Mouse (Mus musculus): ENCODE data around the gene Fbxo24. TPM values are rescaled to one million over a fixed set of nuclear protein-coding genes. Genes with fewer than 3 reads are reported as not detected.

The Fbxo24 gene
- total RNA-seq, 1 experiment: 1.1 TPM

- H3K9me3 ChIP-seq (ENCODE audit: control insufficient read depth, insufficient read depth, low read depth, low read length): no peaks in the 10 kb centered on the region
- TF ChIP-seq ZC3H11A (IDR thresholded peaks at IDR 0.05; ENCODE audit: borderline replicate concordance, low read depth, low read length) (no peak), CHD2 (IDR thresholded peaks at IDR 0.05; ENCODE audit: low read depth, low read length) (no peak), MAFK (IDR thresholded peaks at IDR 0.05; ENCODE audit: insufficient read depth, low read depth, low read length) (no peak), HCFC1 (IDR thresholded peaks at IDR 0.05; ENCODE audit: borderline replicate concordance, insufficient read depth, low read length) (no peak), ZNF384 (IDR thresholded peaks at IDR 0.05; ENCODE audit: low read depth, low read length) (no peak)
- peaks cover 5% of the 10 kb centered on the region; the same call in 1 of the 2 replicates for H3K36me3 ChIP-seq (ENCODE audit: control insufficient read depth, insufficient read depth, low read length, poor library complexity, severe bottlenecking)
- DNase-seq (ENCODE audit: low read depth, low spot score): no peak
- peak overlapping the region in 1 of 2 experiments; percentile 93; a peak in 1 of 4 replicates for H3K4me3 ChIP-seq (ENCODE audit: insufficient read depth in 1 of 2, low read depth in 1 of 2, low read length in 2 of 2, poor library complexity in 1 of 2, severe bottlenecking in 1 of 2)
- H3K27ac ChIP-seq (ENCODE audit: insufficient read depth, low read depth, low read length, poor library complexity, severe bottlenecking): peak overlapping the region; percentile 13; the same call in 1 of the 2 replicates
- in situ Hi-C loops (cut with MboI; ENCODE audit: low sequenced_read_pairs in 2 of 2, unreplicated experiment in 2 of 2): no loop called here
- peaks cover 0 to 18% of the 10 kb centered on the region in 2 experiments; a peak in 2 of 4 replicates for H3K4me1 ChIP-seq (ENCODE audit: control insufficient read depth in 2 of 2, insufficient read depth in 2 of 2, low read length in 2 of 2, poor library complexity in 1 of 2)
- H3K9ac ChIP-seq (ENCODE audit: insufficient read depth, low read depth, low read length, poor library complexity, severe bottlenecking): no peak overlapping the region; the same call in 1 of the 2 replicates
These were observed 30.5 kb downstream of the Fbxo24 start for GRCm38 (mm10) chr5:137598100-137598826.

DNA sequence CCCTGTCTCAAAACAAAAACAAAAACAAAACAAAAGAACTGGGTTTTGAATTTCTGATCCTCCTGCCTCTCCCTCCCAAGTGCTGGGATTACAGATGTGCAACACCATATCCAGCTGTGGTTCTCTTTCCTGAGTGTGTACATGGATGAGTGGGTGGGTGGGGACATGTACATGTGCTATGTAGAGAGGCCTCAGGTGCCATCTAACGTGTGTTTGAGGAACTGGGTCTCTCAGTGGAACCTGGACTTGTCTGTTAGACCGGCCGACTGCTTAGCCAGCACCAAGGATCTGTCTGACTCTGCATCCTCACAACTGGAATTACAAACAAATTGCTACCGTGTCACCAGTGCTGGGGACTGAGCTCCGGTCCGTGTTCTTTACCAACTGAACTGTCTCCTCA, 31.2 kb downstream of the Fbxo24 start:
- H3K4me3 ChIP-seq (ENCODE audit: insufficient read depth in 1 of 2, low read depth in 1 of 2, low read length in 2 of 2, poor library complexity in 1 of 2, severe bottlenecking in 1 of 2): peak overlapping the region; percentile 91 to 93
- no peak for TF ChIP-seq HCFC1 (IDR thresholded peaks at IDR 0.05; ENCODE audit: borderline replicate concordance, insufficient read depth, low read length)
- no peak for TF ChIP-seq MAFK (IDR thresholded peaks at IDR 0.05; ENCODE audit: insufficient read depth, low read depth, low read length)
- no peak for TF ChIP-seq ZC3H11A (IDR thresholded peaks at IDR 0.05; ENCODE audit: borderline replicate concordance, low read depth, low read length)
- no peak for TF ChIP-seq CHD2 (IDR thresholded peaks at IDR 0.05; ENCODE audit: low read depth, low read length)
- TF ChIP-seq ZNF384 (IDR thresholded peaks at IDR 0.05; ENCODE audit: low read depth, low read length): no peak
- in situ Hi-C loops (cut with MboI; ENCODE audit: low sequenced_read_pairs in 2 of 2, unreplicated experiment in 2 of 2): no loop called here

GRCm38 (mm10) chr5:137596601-137597261, 32.1 kb downstream of the Fbxo24 start:
- in situ Hi-C loops (cut with MboI; ENCODE audit: low sequenced_read_pairs in 2 of 2, unreplicated experiment in 2 of 2): no loop called here
- Histone ChIP-seq H3K27ac (ENCODE audit: insufficient read depth, low read depth, low read length, poor library complexity, severe bottlenecking) (peak overlapping the region; percentile 83), H3K4me1 (ENCODE audit: control insufficient read depth in 2 of 2, insufficient read depth in 2 of 2, low read length in 2 of 2, poor library complexity in 1 of 2) (peaks cover 0 to 15% of the 10 kb centered on the region in 2 experiments; a peak in 2 of 4 replicates), H3K9ac (ENCODE audit: insufficient read depth, low read depth, low read length, poor library complexity, severe bottlenecking) (peak overlapping the region; percentile 95), H3K36me3 (ENCODE audit: control insufficient read depth, insufficient read depth, low read length, poor library complexity, severe bottlenecking) (peaks cover 5% of the 10 kb centered on the region; the same call in 1 of the 2 replicates), H3K9me3 (ENCODE audit: control insufficient read depth, insufficient read depth, low read depth, low read length) (no peaks in the 10 kb centered on the region), H3K4me3 (ENCODE audit: insufficient read depth in 1 of 2, low read depth in 1 of 2, low read length in 2 of 2, poor library complexity in 1 of 2, severe bottlenecking in 1 of 2) (peak overlapping the region; percentile 91 to 93)
- DNase-seq (ENCODE audit: low read depth, low spot score): no peak
- TF ChIP-seq ZC3H11A (IDR thresholded peaks at IDR 0.05; ENCODE audit: borderline replicate concordance, low read depth, low read length): no peak
- no peak for TF ChIP-seq MAFK (IDR thresholded peaks at IDR 0.05; ENCODE audit: insufficient read depth, low read depth, low read length)
- no peak for TF ChIP-seq HCFC1 (IDR thresholded peaks at IDR 0.05; ENCODE audit: borderline replicate concordance, insufficient read depth, low read length)
- no peak for TF ChIP-seq CHD2 (IDR thresholded peaks at IDR 0.05; ENCODE audit: low read depth, low read length)
- no peak for TF ChIP-seq ZNF384 (IDR thresholded peaks at IDR 0.05; ENCODE audit: low read depth, low read length)

More for the DNA sequence above, 31.2 kb downstream of the Fbxo24 start:
- Histone ChIP-seq H3K36me3 (ENCODE audit: control insufficient read depth, insufficient read depth, low read length, poor library complexity, severe bottlenecking) (peaks cover 5% of the 10 kb centered on the region; the same call in 1 of the 2 replicates), H3K9me3 (ENCODE audit: control insufficient read depth, insufficient read depth, low read depth, low read length) (no peaks in the 10 kb centered on the region), H3K9ac (ENCODE audit: insufficient read depth, low read depth, low read length, poor library complexity, severe bottlenecking) (peak overlapping the region; percentile 95; the same call in 1 of the 2 replicates), H3K4me1 (ENCODE audit: control insufficient read depth in 2 of 2, insufficient read depth in 2 of 2, low read length in 2 of 2, poor library complexity in 1 of 2) (peaks cover 0 to 16% of the 10 kb centered on the region in 2 experiments; a peak in 2 of 4 replicates), H3K27ac (ENCODE audit: insufficient read depth, low read depth, low read length, poor library complexity, severe bottlenecking) (peak overlapping the region; percentile 13; the same call in 1 of the 2 replicates)
- no peak for DNase-seq (ENCODE audit: low read depth, low spot score)

- Histone ChIP-seq H3K27ac (ENCODE audit: insufficient read depth, low read depth, low read length, poor library complexity, severe bottlenecking) (no peak overlapping the region), H3K4me3 (ENCODE audit: insufficient read depth in 1 of 2, low read depth in 1 of 2, low read length in 2 of 2, poor library complexity in 1 of 2, severe bottlenecking in 1 of 2) (no peak overlapping the region), H3K4me1 (ENCODE audit: control insufficient read depth in 2 of 2, insufficient read depth in 2 of 2, low read length in 2 of 2, poor library complexity in 1 of 2) (peaks cover 0 to 15% of the 10 kb centered on the region in 2 experiments; a peak in 2 of 4 replicates), H3K9ac (ENCODE audit: insufficient read depth, low read depth, low read length, poor library complexity, severe bottlenecking) (no peak overlapping the region), H3K9me3 (ENCODE audit: control insufficient read depth, insufficient read depth, low read depth, low read length) (no peaks in the 10 kb centered on the region), H3K36me3 (ENCODE audit: control insufficient read depth, insufficient read depth, low read length, poor library complexity, severe bottlenecking) (peaks cover 5% of the 10 kb centered on the region; the same call in 1 of the 2 replicates)
- TF ChIP-seq HCFC1 (IDR thresholded peaks at IDR 0.05; ENCODE audit: borderline replicate concordance, insufficient read depth, low read length): no peak
- no peak for TF ChIP-seq CHD2 (IDR thresholded peaks at IDR 0.05; ENCODE audit: low read depth, low read length)
- TF ChIP-seq ZC3H11A (IDR thresholded peaks at IDR 0.05; ENCODE audit: borderline replicate concordance, low read depth, low read length): no peak
- no peak for TF ChIP-seq ZNF384 (IDR thresholded peaks at IDR 0.05; ENCODE audit: low read depth, low read length)
- no peak for TF ChIP-seq MAFK (IDR thresholded peaks at IDR 0.05; ENCODE audit: insufficient read depth, low read depth, low read length)
- no peak for DNase-seq (ENCODE audit: low read depth, low spot score)
- in situ Hi-C loops (cut with MboI; ENCODE audit: low sequenced_read_pairs in 2 of 2, unreplicated experiment in 2 of 2): no loop called here
These were observed 32.9 kb downstream of the Fbxo24 start for GRCm38 (mm10) chr5:137595921-137596320.

All from ES-E14 (cell line).